In the genomic region with DNA sequence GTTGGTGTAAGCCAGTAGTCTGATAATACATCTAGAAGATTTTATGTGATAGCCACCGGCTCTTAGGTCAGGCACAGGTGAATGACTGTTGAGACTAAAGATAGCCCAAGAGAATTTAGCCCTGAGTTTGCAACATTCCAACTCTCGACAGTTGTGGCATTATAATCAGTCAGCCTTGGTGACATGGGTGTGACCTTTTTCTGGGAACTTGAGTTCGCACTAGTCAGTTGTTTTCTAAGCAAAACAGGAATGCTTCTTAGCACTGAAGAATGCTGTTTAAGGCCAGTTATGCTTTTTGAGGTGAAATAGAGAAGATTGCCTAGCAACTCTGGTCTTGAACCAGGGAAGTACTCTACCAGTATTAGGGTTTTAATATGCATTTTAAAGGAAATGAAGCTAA, we compare ENCODE assay signal across 14 mouse cellular contexts.
"Had no signal": no experiment of that assay in that cellular context is flagged by ENCODE, and none has a peak within 500 bp of the region (broad histone marks: within the 10 kb centered on the region; RNA-seq: fewer than 3 reads in every experiment).

No protein-coding gene starts in this region.

- H3K27ac ChIP-seq: layer of hippocampus, adult 2 months; limb, embryonic 12.5 days; midbrain, embryonic 10.5 days; midbrain, embryonic 15.5 days; neural tube, embryonic 13.5 days had no signal

- H3K4me2 ChIP-seq: limb, embryonic 12.5 days; midbrain, embryonic 15.5 days; neural tube, embryonic 13.5 days had no signal

- H3K9ac ChIP-seq: limb, embryonic 12.5 days; midbrain, embryonic 15.5 days; neural tube, embryonic 13.5 days had no signal

- H3K4me3 ChIP-seq: layer of hippocampus, adult 2 months; limb, embryonic 12.5 days; midbrain, embryonic 10.5 days; midbrain, embryonic 15.5 days; neural tube, embryonic 13.5 days had no signal

- H3K4me1 ChIP-seq: limb, embryonic 12.5 days; midbrain, embryonic 10.5 days; midbrain, embryonic 15.5 days; neural tube, embryonic 13.5 days had no signal

- DNase-seq: kidney, adult 18-20 months; kidney, postnatal 10 days; kidney, postnatal 4 days; lung, adult 2 months; lung, postnatal 4 days; right cerebral cortex, postnatal 14 days; thymus, adult 18-20 months; thymus, postnatal 25 days had no signal

- ATAC-seq: lung, postnatal 0 days; midbrain, embryonic 15.5 days had no signal

- H3K36me3 ChIP-seq: midbrain, embryonic 15.5 days had no signal

- H3K9me3 ChIP-seq: limb, embryonic 12.5 days; midbrain, embryonic 10.5 days; midbrain, embryonic 15.5 days; neural tube, embryonic 13.5 days had no signal

- H3K27me3 ChIP-seq: limb, embryonic 12.5 days; midbrain, embryonic 15.5 days; neural tube, embryonic 13.5 days had no signal
